In genomic region chr16:22856773-22857172, GRCm38 (mm10) we compare ENCODE assay signal across 8 mouse cellular contexts. TPM values are rescaled to one million over a fixed set of nuclear protein-coding genes. Genes with fewer than 3 reads are reported as not detected.
DNase-seq lines count a peak whose midpoint lies in the region; ATAC-seq and TF ChIP-seq lines count a peak whose summit lies in the region.

No protein-coding gene starts in this region.

- no peak for ATAC-seq in cerebellum, adult (ENCODE audit: insufficient number of reproducible peaks, low FRiP score, low TSS enrichment)
- ATAC-seq in erythroid progenitor cell, adult 5-6 weeks (replicated peaks; ENCODE audit: low FRiP score, poor library complexity, severe bottlenecking) = peak; percentile 40
- ATAC-seq in liver, embryonic 11.5 days (replicated peaks; ENCODE audit: low FRiP score) = peak; percentile 63
- ATAC-seq in stomach, postnatal 0 days (ENCODE audit: low FRiP score, low TSS enrichment) = no peak

- peak; percentile 19 for DNase-seq in cerebellum, adult 9-11 months
- DNase-seq in 416B (ENCODE audit: low read depth) = peak; percentile 65
- no peak for DNase-seq in liver, embryonic 11.5 days (ENCODE audit: low spot score)
- DNase-seq in stomach, postnatal 0 days (ENCODE audit: low spot score) = no peak
- no peak for DNase-seq in cerebellum, adult 11-12 months
- no peak for DNase-seq in ovary, adult 18-20 months (ENCODE audit: low spot score)

- H3K27me3 ChIP-seq in liver, embryonic 11.5 days (replicated peaks; ENCODE audit: control insufficient read depth, insufficient read depth, low read length) = no peaks in the 10 kb centered on the region
- H3K27me3 ChIP-seq in stomach, postnatal 0 days (ENCODE audit: control insufficient read depth, insufficient read depth, low read length) = no peaks in the 10 kb centered on the region

- peak overlapping the region; percentile 63 for H3K9ac ChIP-seq in liver, embryonic 11.5 days (ENCODE audit: low read depth, low read length)
- H3K9ac ChIP-seq in stomach, postnatal 0 days (ENCODE audit: low read length) = peak overlapping the region; percentile 62

- no peak for TF ChIP-seq EP300 in stomach, postnatal 0 days (optimal IDR thresholded peaks at IDR 0.05)

- peak overlapping the region; percentile 96 for H3K4me3 ChIP-seq in liver, embryonic 11.5 days (ENCODE audit: low read depth, low read length)
- H3K4me3 ChIP-seq in stomach, postnatal 0 days (ENCODE audit: low read depth, low read length) = peak overlapping the region; percentile 57

- no peaks in the 10 kb centered on the region for H3K9me3 ChIP-seq in liver, embryonic 11.5 days (ENCODE audit: control insufficient read depth, low read length)
- H3K9me3 ChIP-seq in stomach, postnatal 0 days (ENCODE audit: control insufficient read depth, low read length) = no peaks in the 10 kb centered on the region

- peak overlapping the region; percentile 92 for H3K27ac ChIP-seq in liver, embryonic 11.5 days (ENCODE audit: low read depth, low read length)
- H3K27ac ChIP-seq in stomach, postnatal 0 days (replicated peaks) = peak overlapping the region; percentile 87

- peak overlapping the region; percentile 83 for H3K4me2 ChIP-seq in liver, embryonic 11.5 days
- H3K4me2 ChIP-seq in stomach, postnatal 0 days (replicated peaks; ENCODE audit: low read depth) = peak overlapping the region; percentile 75

- no peak for TF ChIP-seq CTCF in stomach, postnatal 0 days (IDR thresholded peaks at IDR 0.05; ENCODE audit: low read depth)

- peaks cover 3% of the 10 kb centered on the region; the same call in 1 of the 2 replicates for H3K36me3 ChIP-seq in liver, embryonic 11.5 days (ENCODE audit: control insufficient read depth, insufficient read depth, low read length)
- no peaks in the 10 kb centered on the region for H3K36me3 ChIP-seq in stomach, postnatal 0 days (ENCODE audit: control insufficient read depth, insufficient read depth, low read length)

- peaks cover 24% of the 10 kb centered on the region for H3K4me1 ChIP-seq in liver, embryonic 11.5 days (replicated peaks; ENCODE audit: control insufficient read depth, insufficient read depth, low read length)
- H3K4me1 ChIP-seq in stomach, postnatal 0 days (replicated peaks; ENCODE audit: control insufficient read depth, insufficient read depth) = no peaks in the 10 kb centered on the region

- WGBS in liver, embryonic 11.5 days = 5% methylated on average over 9 of the region's 9 CpGs
- 7% methylated on average over 9 of the region's 9 CpGs for WGBS in stomach, postnatal 0 days

RNA-seq across cellular contexts. Expression of gene Tbccd1, which starts 0.7 kb away (rescaled TPM):
- 86.1 and 90.5 TPM in 2 replicates for total RNA-seq in erythroid progenitor cell, adult 5-6 weeks (2015; ENCODE audit: low replicate concordance)
- 99.1 and 105 TPM in 2 replicates for total RNA-seq in erythroid progenitor cell, adult 5-6 weeks (2017; ENCODE audit: low replicate concordance)
- 44.8 and 47.3 TPM in 2 replicates for polyA plus RNA-seq in liver, embryonic 11.5 days (2014; fragmentation: Nextera tagmentation; extraction: Ambion mirVana)
- 11.5 and 12.2 TPM in 2 replicates for polyA plus RNA-seq in stomach, postnatal 0 days (2015; fragmentation: Nextera tagmentation; extraction: Ambion mirVana)

RNA-seq across cellular contexts. Expression of gene Dnajb11, which starts 0.9 kb away (rescaled TPM):
- total RNA-seq in erythroid progenitor cell, adult 5-6 weeks (2015; ENCODE audit: low replicate concordance) = 91.4 and 105 TPM in 2 replicates
- total RNA-seq in erythroid progenitor cell, adult 5-6 weeks (2017; ENCODE audit: low replicate concordance) = 118 and 144 TPM in 2 replicates
- polyA plus RNA-seq in liver, embryonic 11.5 days (2014; fragmentation: Nextera tagmentation; extraction: Ambion mirVana) = 125 and 131 TPM in 2 replicates
- polyA plus RNA-seq in stomach, postnatal 0 days (2015; fragmentation: Nextera tagmentation; extraction: Ambion mirVana) = 93.5 and 94.2 TPM in 2 replicates

RNA-seq across cellular contexts. Expression of gene Ahsg, which starts 34.3 kb away (rescaled TPM):
- not detected in 2 replicates for total RNA-seq in erythroid progenitor cell, adult 5-6 weeks (2015; ENCODE audit: low replicate concordance)
- not detected in 2 replicates for total RNA-seq in erythroid progenitor cell, adult 5-6 weeks (2017; ENCODE audit: low replicate concordance)
- polyA plus RNA-seq in liver, embryonic 11.5 days (2014; fragmentation: Nextera tagmentation; extraction: Ambion mirVana) = 79.0 and 82.8 TPM in 2 replicates
- 29.1 and 50.8 TPM in 2 replicates for polyA plus RNA-seq in stomach, postnatal 0 days (2015; fragmentation: Nextera tagmentation; extraction: Ambion mirVana)

RNA-seq across cellular contexts. Expression of gene Crygs, which starts 45.4 kb away (rescaled TPM):
- not detected in 2 replicates for total RNA-seq in erythroid progenitor cell, adult 5-6 weeks (2015; ENCODE audit: low replicate concordance)
- total RNA-seq in erythroid progenitor cell, adult 5-6 weeks (2017; ENCODE audit: low replicate concordance) = not detected in 2 replicates
- not detected in 2 replicates for polyA plus RNA-seq in liver, embryonic 11.5 days (2014; fragmentation: Nextera tagmentation; extraction: Ambion mirVana)
- 0.11 and 0.15 TPM in 2 replicates for polyA plus RNA-seq in stomach, postnatal 0 days (2015; fragmentation: Nextera tagmentation; extraction: Ambion mirVana)

Comparison
In these comparisons a context has a peak if more than half of its experiments do, and no peak if none do; other contexts are left out.
1. DNase-seq: peak in cerebellum, adult 9-11 months (single experiment) and 416B (single experiment); none in liver, embryonic 11.5 days (single experiment), stomach, postnatal 0 days (single experiment), cerebellum, adult 11-12 months (single experiment) and ovary, adult 18-20 months (single experiment).
2. ATAC-seq: peak in erythroid progenitor cell, adult 5-6 weeks (single experiment) and liver, embryonic 11.5 days (single experiment); none in cerebellum, adult (single experiment) and stomach, postnatal 0 days (single experiment).